Mouse (Mus musculus): ENCODE data around the gene Mettl5. TPM values are rescaled to one million over a fixed set of nuclear protein-coding genes. Genes with fewer than 3 reads are reported as not detected.

Mettl5 gene
- polyA plus RNA-seq, 2 experiments = 14.0 to 33.7 TPM

- WGBS = 53% methylated on average over 8 of the region's 8 CpGs
- Histone ChIP-seq H3K9ac (ENCODE audit: low read depth, low read length, severe bottlenecking) (no peak overlapping the region), H3K27me3 (ENCODE audit: control insufficient read depth, insufficient read depth, low read length) (no peaks in the 10 kb centered on the region), H3K36me3 (ENCODE audit: control insufficient read depth, insufficient read depth, low read length) (no peaks in the 10 kb centered on the region), H3K9me3 (ENCODE audit: control insufficient read depth, low read length) (no peaks in the 10 kb centered on the region), H3K4me1 (ENCODE audit: control insufficient read depth, insufficient read depth, low read length) (no peaks in the 10 kb centered on the region), H3K27ac (replicated peaks; ENCODE audit: low read depth, low read length) (no peak overlapping the region), H3K4me2 (replicated peaks; ENCODE audit: low read depth, low read length, severe bottlenecking) (no peak overlapping the region), H3K4me3 (replicated peaks; ENCODE audit: low read length) (no peak overlapping the region)
- no peak for ATAC-seq (ENCODE audit: low FRiP score, low read depth)
- DNase-seq (ENCODE audit: low spot score) = no peak
- TF ChIP-seq POLR2A (IDR thresholded peaks at IDR 0.05; ENCODE audit: borderline replicate concordance, extremely low read depth, insufficient read depth, insufficient read length) = no peak
Observed at GRCm38 (mm10) chr2:69856392-69856791, 29.0 kb downstream of the Mettl5 start.

DNA sequence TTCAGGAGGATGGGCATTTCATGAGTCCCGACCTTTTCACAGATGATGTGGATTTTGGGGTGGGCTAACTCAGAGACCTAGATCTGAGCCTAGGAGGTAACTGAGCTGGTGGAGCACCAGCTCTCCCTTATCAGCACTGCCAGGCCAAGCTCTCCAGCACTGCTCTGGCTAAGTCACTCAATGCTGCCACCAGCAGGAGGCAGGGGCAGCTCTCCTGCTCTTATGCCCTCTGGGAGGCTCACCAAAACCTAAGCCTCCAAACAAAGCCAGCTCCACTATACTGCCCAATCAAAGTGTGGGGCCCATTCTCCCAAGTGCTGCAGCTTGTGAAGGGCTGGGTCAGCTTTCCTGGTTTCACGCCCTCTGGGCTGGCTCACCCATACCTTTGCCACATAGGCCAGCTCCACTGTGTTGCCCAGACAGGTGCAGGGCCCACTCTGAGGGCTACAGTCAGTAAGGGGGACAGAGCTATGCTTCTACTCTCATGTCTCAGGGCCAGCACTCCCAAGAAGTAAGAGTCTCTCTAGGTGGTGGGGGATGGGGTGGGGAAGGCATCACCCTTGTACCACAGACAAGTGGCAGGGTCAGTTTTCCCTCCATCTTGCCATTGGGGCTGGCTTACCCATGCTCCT, 33.9 kb downstream of the Mettl5 start:
- no peaks in the 10 kb centered on the region for H3K36me3 ChIP-seq (ENCODE audit: control insufficient read depth, insufficient read depth, low read length)
- H3K4me1 ChIP-seq (ENCODE audit: control insufficient read depth, insufficient read depth, low read length) = no peaks in the 10 kb centered on the region
- no peak for TF ChIP-seq POLR2A (IDR thresholded peaks at IDR 0.05; ENCODE audit: borderline replicate concordance, extremely low read depth, insufficient read depth, insufficient read length)
- no peak overlapping the region for H3K4me3 ChIP-seq (replicated peaks; ENCODE audit: low read length)
- DNase-seq (ENCODE audit: low spot score) (no peak), ATAC-seq (ENCODE audit: low FRiP score, low read depth) (no peak)
- no peak overlapping the region for H3K27ac ChIP-seq (replicated peaks; ENCODE audit: low read depth, low read length)
- no peak overlapping the region for H3K9ac ChIP-seq (ENCODE audit: low read depth, low read length, severe bottlenecking)
- H3K4me2 ChIP-seq (replicated peaks; ENCODE audit: low read depth, low read length, severe bottlenecking) = no peak overlapping the region
- WGBS = 62% methylated on average over 2 of the region's 2 CpGs
- no peaks in the 10 kb centered on the region for H3K27me3 ChIP-seq (ENCODE audit: control insufficient read depth, insufficient read depth, low read length)
- H3K9me3 ChIP-seq (ENCODE audit: control insufficient read depth, low read length) = no peaks in the 10 kb centered on the region

- no peaks in the 10 kb centered on the region for H3K9me3 ChIP-seq (ENCODE audit: control insufficient read depth, low read length)
- H3K36me3 ChIP-seq (ENCODE audit: control insufficient read depth, insufficient read depth, low read length) = no peaks in the 10 kb centered on the region
- DNase-seq (ENCODE audit: low spot score) (peak; percentile 35), ATAC-seq (ENCODE audit: low FRiP score, low read depth) (no peak)
- H3K27ac ChIP-seq (replicated peaks; ENCODE audit: low read depth, low read length) = no peak overlapping the region
- H3K4me3 ChIP-seq (replicated peaks; ENCODE audit: low read length) = no peak overlapping the region
- H3K4me2 ChIP-seq (replicated peaks; ENCODE audit: low read depth, low read length, severe bottlenecking) = no peak overlapping the region
- H3K9ac ChIP-seq (ENCODE audit: low read depth, low read length, severe bottlenecking) = no peak overlapping the region
- H3K4me1 ChIP-seq (ENCODE audit: control insufficient read depth, insufficient read depth, low read length) = no peaks in the 10 kb centered on the region
- whole genome bisulfite sequencing = 74% methylated on average over 6 of the region's 6 CpGs
- no peaks in the 10 kb centered on the region for H3K27me3 ChIP-seq (ENCODE audit: control insufficient read depth, insufficient read depth, low read length)
- no peak for TF ChIP-seq POLR2A (IDR thresholded peaks at IDR 0.05; ENCODE audit: borderline replicate concordance, extremely low read depth, insufficient read depth, insufficient read length)
Observed at GRCm38 (mm10) chr2:69849215-69849614, 36.2 kb downstream of the Mettl5 start.

- no peak overlapping the region for H3K4me3 ChIP-seq (replicated peaks; ENCODE audit: low read length)
- H3K27me3 ChIP-seq (ENCODE audit: control insufficient read depth, insufficient read depth, low read length) = no peaks in the 10 kb centered on the region
- no peaks in the 10 kb centered on the region for H3K4me1 ChIP-seq (ENCODE audit: control insufficient read depth, insufficient read depth, low read length)
- WGBS = 21% methylated on average over 6 of the region's 6 CpGs
- no peak for TF ChIP-seq POLR2A (IDR thresholded peaks at IDR 0.05; ENCODE audit: borderline replicate concordance, extremely low read depth, insufficient read depth, insufficient read length)
- no peak for ATAC-seq (ENCODE audit: low FRiP score, low read depth)
- no peak overlapping the region for H3K27ac ChIP-seq (replicated peaks; ENCODE audit: low read depth, low read length)
- DNase-seq (ENCODE audit: low spot score) = no peak
- no peaks in the 10 kb centered on the region for H3K9me3 ChIP-seq (ENCODE audit: control insufficient read depth, low read length)
- H3K4me2 ChIP-seq (replicated peaks; ENCODE audit: low read depth, low read length, severe bottlenecking) = no peak overlapping the region
- H3K9ac ChIP-seq (ENCODE audit: low read depth, low read length, severe bottlenecking) = no peak overlapping the region
- peaks cover 9% of the 10 kb centered on the region for H3K36me3 ChIP-seq (ENCODE audit: control insufficient read depth, insufficient read depth, low read length)
Observed at GRCm38 (mm10) chr2:69840261-69840660, 45.2 kb downstream of the Mettl5 start.

GRCm38 (mm10) chr2:69838707-69839106, 46.7 kb downstream of the Mettl5 start:
- Histone ChIP-seq H3K27ac (replicated peaks; ENCODE audit: low read depth, low read length) (no peak overlapping the region), H3K4me3 (replicated peaks; ENCODE audit: low read length) (no peak overlapping the region), H3K4me1 (ENCODE audit: control insufficient read depth, insufficient read depth, low read length) (no peaks in the 10 kb centered on the region), H3K4me2 (replicated peaks; ENCODE audit: low read depth, low read length, severe bottlenecking) (no peak overlapping the region), H3K36me3 (ENCODE audit: control insufficient read depth, insufficient read depth, low read length) (peaks cover 24% of the 10 kb centered on the region), H3K9me3 (ENCODE audit: control insufficient read depth, low read length) (no peaks in the 10 kb centered on the region), H3K9ac (ENCODE audit: low read depth, low read length, severe bottlenecking) (no peak overlapping the region), H3K27me3 (ENCODE audit: control insufficient read depth, insufficient read depth, low read length) (no peaks in the 10 kb centered on the region)
- ATAC-seq (ENCODE audit: low FRiP score, low read depth) = no peak
- DNase-seq (ENCODE audit: low spot score) = no peak
- TF ChIP-seq POLR2A (IDR thresholded peaks at IDR 0.05; ENCODE audit: borderline replicate concordance, extremely low read depth, insufficient read depth, insufficient read length) = no peak

DNA sequence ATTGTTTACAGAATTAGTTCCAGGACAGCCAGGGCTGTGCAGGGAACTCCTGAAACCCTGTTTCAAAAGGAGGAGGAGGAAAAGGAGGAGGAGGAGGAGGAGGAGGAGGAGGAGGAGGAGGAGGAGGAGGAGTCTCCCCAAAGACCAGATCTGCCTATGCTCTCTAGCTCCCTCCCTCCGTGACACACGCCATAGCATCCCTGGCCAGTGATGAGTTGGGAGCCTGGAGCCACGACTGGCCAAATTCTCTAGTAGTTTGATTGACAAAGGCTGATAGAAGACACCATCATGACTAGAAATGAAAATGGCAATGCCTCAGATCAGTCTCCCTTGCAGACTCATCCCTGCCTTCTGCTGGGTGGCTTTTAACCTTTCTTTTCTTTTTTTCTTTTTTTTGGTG, 47.4 kb downstream of the Mettl5 start:
- Histone ChIP-seq H3K4me3 (replicated peaks; ENCODE audit: low read length) (no peak overlapping the region), H3K4me2 (replicated peaks; ENCODE audit: low read depth, low read length, severe bottlenecking) (no peak overlapping the region), H3K9ac (ENCODE audit: low read depth, low read length, severe bottlenecking) (no peak overlapping the region), H3K36me3 (ENCODE audit: control insufficient read depth, insufficient read depth, low read length) (peaks cover 30% of the 10 kb centered on the region), H3K4me1 (ENCODE audit: control insufficient read depth, insufficient read depth, low read length) (no peaks in the 10 kb centered on the region), H3K9me3 (ENCODE audit: control insufficient read depth, low read length) (no peaks in the 10 kb centered on the region), H3K27ac (replicated peaks; ENCODE audit: low read depth, low read length) (no peak overlapping the region), H3K27me3 (ENCODE audit: control insufficient read depth, insufficient read depth, low read length) (no peaks in the 10 kb centered on the region)
- WGBS = 23% methylated on average over 3 of the region's 3 CpGs
- ATAC-seq (ENCODE audit: low FRiP score, low read depth) (no peak), DNase-seq (ENCODE audit: low spot score) (no peak)
- no peak for TF ChIP-seq POLR2A (IDR thresholded peaks at IDR 0.05; ENCODE audit: borderline replicate concordance, extremely low read depth, insufficient read depth, insufficient read length)
